Mouse (Mus musculus) ES-E14 (cell line): ENCODE data around the gene Ankrd22.

Experiments
- CHD2 ChIP-seq: IDR thresholded peaks from 2 replicates; pipeline ENCODE4 v1.6.1; 2014; ENCODE audit warnings: mild to moderate bottlenecking, low read depth, low read length, inconsistent platforms
- MAFK ChIP-seq: IDR thresholded peaks from 2 replicates; pipeline ENCODE4 v1.6.1; 2014; ENCODE audit warnings: mild to moderate bottlenecking, low read depth, low read length, inconsistent platforms; ENCODE audit not compliant: insufficient read depth
- ZC3H11A ChIP-seq: IDR thresholded peaks from 2 replicates; pipeline ENCODE4 v1.6.1; 2012; ENCODE audit warnings: low read depth, mild to moderate bottlenecking, inconsistent platforms, low read length, borderline replicate concordance
- ZNF384 ChIP-seq: IDR thresholded peaks from 2 replicates; pipeline ENCODE4 v1.6.1; 2012; ENCODE audit warnings: low read depth, low read length, inconsistent platforms

GRCm38 (mm10) chr19:34171167-34171566 is 5.3 kb upstream of the Ankrd22 start:
- no peak for TF ChIP-seq MAFK
- TF ChIP-seq ZNF384, result no peak
- no peak for TF ChIP-seq CHD2
- TF ChIP-seq ZC3H11A, result no peak
